Mouse (Mus musculus): ENCODE data around the gene Mat2a. TPM values are rescaled to one million over a fixed set of nuclear protein-coding genes. Genes with fewer than 3 reads are reported as not detected.
A peak's percentile ranks its signal among the peaks of the same experiment; 100 is the strongest.

Mat2a gene
- total and polyA plus RNA-seq, 3 experiments = 319 to 3,179 (median 357) TPM

DNA sequence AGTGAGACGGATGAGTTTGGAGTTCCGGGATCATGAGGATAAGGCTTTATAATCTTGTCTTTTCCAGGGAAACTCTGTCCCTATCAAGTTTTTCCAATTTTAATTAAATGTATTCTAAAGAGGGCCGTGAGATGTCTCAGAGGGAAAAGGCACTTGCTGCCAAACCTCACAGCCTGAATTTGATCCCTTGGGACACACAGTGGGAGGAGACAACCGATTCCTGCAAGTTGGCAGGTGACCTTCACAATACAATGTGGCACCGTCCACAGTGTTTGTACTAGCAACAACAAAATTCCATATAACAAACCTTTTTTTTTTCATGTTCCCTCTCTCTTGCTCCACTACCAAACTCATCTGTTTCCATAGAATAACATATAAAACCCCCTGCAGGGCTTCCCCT lies 19.6 kb upstream of the Mat2a start:
- Histone ChIP-seq H3K9me3 (replicated peaks; ENCODE audit: insufficient read depth, low read length) (no peaks in the 10 kb centered on the region), H3K4me3 (ENCODE audit: control insufficient read depth in 1 of 2, insufficient read depth in 1 of 2, low read depth in 2 of 2, low read length in 2 of 2) (no peak overlapping the region), H3K9ac (ENCODE audit: control insufficient read depth, low read depth, low read length, poor library complexity, severe bottlenecking) (peak overlapping the region; percentile 32; the same call in 1 of the 2 replicates), H3K27ac (ENCODE audit: control insufficient read depth, low read depth, low read length) (peak overlapping the region; percentile 41; the same call in 1 of the 2 replicates), H3K27me3 (ENCODE audit: control insufficient read depth in 1 of 2, insufficient read depth in 2 of 2, low read length in 2 of 2) (no peaks in the 10 kb centered on the region), H3K4me1 (ENCODE audit: control insufficient read depth in 1 of 2, insufficient read depth in 2 of 2, low read length in 2 of 2) (peaks cover 25 to 36% of the 10 kb centered on the region in 2 experiments), H3K36me3 (ENCODE audit: control insufficient read depth in 1 of 2, insufficient read depth in 2 of 2, low read length in 2 of 2) (peaks cover 0 to 26% of the 10 kb centered on the region in 2 experiments; a peak in 2 of 4 replicates), H3K79me2 (ENCODE audit: control insufficient read depth, insufficient read depth, low read length, poor library complexity) (no peaks in the 10 kb centered on the region)
- no peak for TF ChIP-seq BHLHE40 (IDR thresholded peaks at IDR 0.05; ENCODE audit: borderline replicate concordance, low read depth, low read length)
- TF ChIP-seq ETS1 (IDR thresholded peaks at IDR 0.05; ENCODE audit: low read depth, low read length) = no peak
- no peak for TF ChIP-seq MAX (IDR thresholded peaks at IDR 0.05; ENCODE audit: low read length)
- no peak for TF ChIP-seq POLR2AphosphoS5 (IDR thresholded peaks at IDR 0.05; ENCODE audit: borderline replicate concordance, low read depth, low read length)
- no peak for TF ChIP-seq MXI1 (IDR thresholded peaks at IDR 0.05; ENCODE audit: low read depth, low read length)
- TF ChIP-seq HCFC1 (IDR thresholded peaks at IDR 0.05; ENCODE audit: low read depth, low read length) = no peak
- no peak for TF ChIP-seq KAT2A (conservative IDR thresholded peaks at IDR 0.05; ENCODE audit: low read depth, low read length)
- DNase-seq (ENCODE audit: low read depth, low spot score) = no peak

DNA sequence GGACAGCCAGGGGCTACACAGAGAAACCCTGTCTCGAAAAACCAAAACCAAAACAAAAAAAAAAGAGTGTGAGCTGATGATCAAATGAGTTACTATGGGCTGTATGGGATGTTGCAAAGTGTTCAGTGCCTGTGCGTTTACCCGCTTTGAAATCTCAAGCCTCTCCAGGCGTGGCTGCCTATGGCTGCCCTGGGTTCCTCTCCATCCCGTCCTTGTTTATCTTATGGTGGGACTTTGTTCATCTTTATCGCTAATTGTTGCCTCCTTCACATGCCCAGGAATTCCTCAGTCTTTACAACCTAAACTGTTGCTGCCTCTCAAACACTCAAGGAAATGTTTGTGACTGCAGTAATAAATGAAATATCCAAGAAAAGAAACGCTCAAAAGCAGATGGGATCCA lies 19.1 kb upstream of the Mat2a start:
- Histone ChIP-seq H3K4me1 (ENCODE audit: control insufficient read depth in 1 of 2, insufficient read depth in 2 of 2, low read length in 2 of 2) (peaks cover 25 to 36% of the 10 kb centered on the region in 2 experiments), H3K9ac (ENCODE audit: control insufficient read depth, low read depth, low read length, poor library complexity, severe bottlenecking) (no peak overlapping the region), H3K27ac (ENCODE audit: control insufficient read depth, low read depth, low read length) (no peak overlapping the region), H3K9me3 (replicated peaks; ENCODE audit: insufficient read depth, low read length) (no peaks in the 10 kb centered on the region), H3K79me2 (ENCODE audit: control insufficient read depth, insufficient read depth, low read length, poor library complexity) (no peaks in the 10 kb centered on the region), H3K4me3 (ENCODE audit: control insufficient read depth in 1 of 2, insufficient read depth in 1 of 2, low read depth in 2 of 2, low read length in 2 of 2) (no peak overlapping the region), H3K27me3 (ENCODE audit: control insufficient read depth in 1 of 2, insufficient read depth in 2 of 2, low read length in 2 of 2) (no peaks in the 10 kb centered on the region), H3K36me3 (ENCODE audit: control insufficient read depth in 1 of 2, insufficient read depth in 2 of 2, low read length in 2 of 2) (peaks cover 0 to 26% of the 10 kb centered on the region in 2 experiments; a peak in 2 of 4 replicates)
- no peak for DNase-seq (ENCODE audit: low read depth, low spot score)
- TF ChIP-seq CHD1 (IDR thresholded peaks at IDR 0.05; ENCODE audit: low read depth, low read length) (no peak), POLR2AphosphoS5 (IDR thresholded peaks at IDR 0.05; ENCODE audit: borderline replicate concordance, low read depth, low read length) (no peak), GATA1 (IDR thresholded peaks at IDR 0.05; ENCODE audit: low read depth, low read length) (no peak), RAD21 (IDR thresholded peaks at IDR 0.05; ENCODE audit: low read depth, low read length) (no peak), MEF2A (IDR thresholded peaks at IDR 0.05; ENCODE audit: extremely low read depth, insufficient replicate concordance, low read depth, low read length, poor library complexity, severe bottlenecking) (no peak), E2F4 (IDR thresholded peaks at IDR 0.05; ENCODE audit: borderline replicate concordance, low read depth, low read length) (no peak), POLR2A (IDR thresholded peaks at IDR 0.05; ENCODE audit: control insufficient read depth in 1 of 2, insufficient read depth in 1 of 2, low read depth in 1 of 2, low read length in 2 of 2, poor library complexity in 1 of 2) (no peak), TAL1 (IDR thresholded peaks at IDR 0.05; ENCODE audit: low read length) (no peak), MYB (IDR thresholded peaks at IDR 0.05; ENCODE audit: low read depth, low read length) (no peak), MAZ (IDR thresholded peaks at IDR 0.05; ENCODE audit: low read depth, low read length) (no peak), SIN3A (IDR thresholded peaks at IDR 0.05; ENCODE audit: low read length) (no peak), RCOR1 (IDR thresholded peaks at IDR 0.05; ENCODE audit: low read depth, low read length) (no peak), ELF1 (IDR thresholded peaks at IDR 0.05; ENCODE audit: low read depth, low read length) (no peak), TBP (IDR thresholded peaks at IDR 0.05; ENCODE audit: low read depth, low read length) (no peak), MAX (IDR thresholded peaks at IDR 0.05; ENCODE audit: low read length) (no peak), MXI1 (IDR thresholded peaks at IDR 0.05; ENCODE audit: low read depth, low read length) (no peak), ZC3H11A (IDR thresholded peaks at IDR 0.05; ENCODE audit: low read depth, low read length) (no peak)

All from MEL (cell line).